Mouse (Mus musculus) urinary bladder, postnatal 25 days (tissue): ENCODE measurements around the gene Twist1.

ENCODE experiments used
- DNase-seq: peaks from one replicate; pipeline ENCODE4 v3.0.0; 2022; ENCODE audit warnings: low spot score

The Twist1 gene

GRCm38 (mm10) chr12:33966490-33967415 is 9.3 kb downstream of the Twist1 start:
- no peak for DNase-seq

DNA sequence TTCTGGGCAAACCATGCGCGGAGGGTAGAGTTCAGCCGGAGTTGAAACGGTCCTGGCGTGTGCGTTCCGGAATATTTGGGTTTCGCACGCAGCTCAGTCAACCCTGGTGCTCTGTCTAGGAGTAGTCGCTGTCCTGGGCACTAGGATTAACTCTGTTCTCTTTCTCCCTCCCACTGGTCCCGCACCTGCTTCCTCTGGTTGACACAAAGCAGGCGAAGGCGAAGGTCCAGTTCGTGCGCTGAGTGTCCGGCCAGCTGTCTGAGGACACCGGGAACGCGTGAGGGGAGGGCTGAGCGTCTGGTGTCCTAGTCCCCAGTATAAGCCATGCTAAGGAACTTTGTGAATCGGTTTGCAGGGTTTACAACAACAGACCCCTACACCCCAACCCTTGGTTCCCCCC is 10.0 kb downstream of the Twist1 start:
- no peak for DNase-seq

DNA sequence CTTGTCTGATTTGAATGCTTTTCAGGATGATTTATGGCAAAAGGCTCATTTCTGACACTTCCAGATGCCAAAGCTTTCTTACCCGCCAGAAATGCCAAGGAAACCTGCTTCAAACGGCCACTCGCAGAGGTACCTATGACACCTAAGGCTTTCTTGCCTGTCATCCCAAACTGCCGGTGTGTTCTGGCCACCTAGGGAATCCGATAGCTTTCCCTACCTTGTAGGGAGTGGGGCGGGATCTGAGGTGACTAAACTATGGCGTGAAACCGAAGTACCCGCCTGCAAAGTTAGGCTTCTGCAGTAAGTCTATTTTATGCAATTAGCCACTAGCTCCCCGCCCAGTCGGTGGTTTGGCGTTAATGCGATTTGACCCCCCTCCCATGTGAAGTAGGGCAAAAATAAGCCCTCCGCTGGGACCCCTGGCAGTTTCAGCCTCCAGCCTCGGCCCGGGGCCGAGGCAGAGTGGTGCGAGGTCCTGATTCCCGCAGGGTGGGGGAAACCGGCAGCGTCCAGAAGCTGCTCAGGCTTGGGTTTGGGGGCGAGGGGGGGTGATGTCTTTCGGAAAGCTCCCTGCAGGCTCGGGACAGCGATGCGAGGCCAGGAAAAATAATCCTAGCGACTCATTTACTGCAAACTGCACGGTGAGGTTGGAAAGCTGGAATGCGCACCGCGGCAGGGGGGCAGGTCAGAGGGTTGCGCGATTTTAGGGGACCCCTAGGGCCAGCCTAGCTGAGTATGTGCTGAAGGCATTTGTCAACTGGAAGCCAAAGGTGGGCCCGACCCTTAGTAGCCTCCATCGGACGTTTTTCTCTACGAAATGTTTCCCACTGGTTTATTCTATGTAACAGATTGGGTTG is 10.8 kb downstream of the Twist1 start:
- no peak for DNase-seq

DNA sequence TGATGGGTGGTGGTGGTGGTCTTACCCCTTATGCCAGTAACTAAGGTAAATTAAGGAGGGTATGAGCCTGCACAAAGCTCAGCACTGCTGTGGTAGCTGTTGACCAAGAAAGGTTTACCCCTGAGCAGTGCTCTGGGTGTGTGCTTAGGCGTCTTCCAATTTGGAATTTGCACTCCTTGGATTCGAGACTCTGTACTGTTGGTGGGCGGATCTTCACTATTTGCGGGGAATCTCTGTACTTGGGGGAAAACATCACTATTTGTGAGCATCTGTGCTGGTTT is 11.4 kb downstream of the Twist1 start:
- DNase-seq, result no peak

DNA sequence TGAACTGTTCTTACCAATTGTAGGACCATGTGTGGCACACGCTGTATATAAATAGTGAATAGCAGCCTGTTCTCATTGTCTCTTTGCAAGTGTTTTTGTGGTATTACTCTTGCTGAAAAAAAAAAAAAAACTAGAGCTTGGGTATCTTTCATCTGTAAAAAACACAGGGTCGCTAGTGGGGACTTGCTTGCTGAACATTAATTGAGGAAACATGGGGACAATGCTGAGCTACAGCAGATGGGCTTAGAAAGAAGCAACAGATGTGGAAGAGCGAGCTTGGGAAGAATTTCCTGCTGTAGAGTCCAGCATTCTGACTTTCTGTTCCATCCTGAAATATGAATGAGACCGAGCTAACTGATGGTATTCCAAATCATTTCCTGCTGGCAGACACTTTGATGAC is 22.7 kb downstream of the Twist1 start:
- no peak for DNase-seq

- DNase-seq, result no peak
Measured at GRCm38 (mm10) chr12:33981433-33981832, 24.0 kb downstream of the Twist1 start.

GRCm38 (mm10) chr12:33993127-33993526 is 35.7 kb downstream of the Twist1 start:
- DNase-seq, result no peak
